Mouse (Mus musculus): ENCODE results near the gene Osbpl11.

DNA sequence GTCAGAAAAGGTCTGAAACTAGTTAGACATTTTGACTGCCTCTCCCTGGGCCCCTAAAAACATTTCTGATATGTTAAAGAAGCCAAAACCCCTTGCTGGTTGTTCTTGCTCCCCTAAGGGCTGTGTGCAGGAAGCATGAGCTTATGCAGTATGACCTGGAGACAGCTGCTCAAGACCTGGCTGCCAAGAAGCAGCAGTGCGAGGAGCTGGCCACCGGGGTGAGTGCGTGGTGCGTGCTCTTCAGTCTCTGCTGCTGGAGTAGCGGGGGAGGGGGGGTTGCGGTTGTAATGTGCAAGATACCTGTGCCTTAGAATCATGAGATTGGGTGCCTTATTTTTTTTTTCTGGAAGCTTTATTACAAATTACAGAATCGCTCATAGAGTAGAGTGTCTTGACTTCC is 105.1 kb downstream of the Osbpl11 start:
- TF ChIP-seq POLR2A (IDR thresholded peaks at IDR 0.05; ENCODE audit: borderline replicate concordance, control insufficient read depth, low read depth, low read length) (no peak), CTCF (IDR thresholded peaks at IDR 0.05; ENCODE audit: control insufficient read depth, insufficient read depth, low read length) (no peak)
